Mouse (Mus musculus) gastrocnemius, postnatal 10 days (tissue): ENCODE data around the gene Mdga1. TPM values are rescaled to one million over a fixed set of nuclear protein-coding genes. Genes with fewer than 3 reads are reported as not detected.
A peak's percentile ranks its signal among the peaks of the same experiment; 100 is the strongest.
"Not testable (repeated sequence)": the region's sequence is repeated elsewhere in the genome, so short reads cannot be mapped to it uniquely, and the experiment has no call there.

Experiments used
- DNase-seq: peaks from one replicate; pipeline ENCODE4 v3.0.0; 2021; ENCODE audit warnings: mixed read lengths
- total RNA-seq, 2 experiments: library from RNA; stranded (reverse); gene quantifications; 2 replicates each; pipeline ENCODE4 v1.2.3; 2021

Mdga1 gene
- total RNA-seq, 2 experiments from 2014 or later = 62.3 to 71.8 TPM

DNA sequence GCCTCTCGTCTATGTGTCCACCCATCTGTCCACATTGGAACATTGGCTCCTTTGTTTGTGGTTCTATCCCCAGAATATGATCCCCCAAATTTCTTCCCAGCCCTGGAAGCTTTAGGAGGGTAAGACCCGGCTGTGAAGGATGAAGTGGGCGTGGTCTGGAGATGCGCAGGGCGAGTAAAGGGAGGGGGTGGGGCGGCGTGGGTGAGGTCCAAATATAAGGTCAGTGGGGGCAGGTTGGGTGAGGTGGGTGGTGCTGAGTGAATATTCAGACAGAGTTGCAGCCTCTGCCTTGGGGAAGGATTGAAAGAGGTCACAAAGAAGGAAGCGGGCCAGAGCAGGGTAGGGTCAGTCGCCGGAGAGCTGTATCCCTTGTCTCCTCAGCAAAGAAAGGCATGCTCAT, 171.7 kb downstream of the Mdga1 start:
- no peak for DNase-seq

DNA sequence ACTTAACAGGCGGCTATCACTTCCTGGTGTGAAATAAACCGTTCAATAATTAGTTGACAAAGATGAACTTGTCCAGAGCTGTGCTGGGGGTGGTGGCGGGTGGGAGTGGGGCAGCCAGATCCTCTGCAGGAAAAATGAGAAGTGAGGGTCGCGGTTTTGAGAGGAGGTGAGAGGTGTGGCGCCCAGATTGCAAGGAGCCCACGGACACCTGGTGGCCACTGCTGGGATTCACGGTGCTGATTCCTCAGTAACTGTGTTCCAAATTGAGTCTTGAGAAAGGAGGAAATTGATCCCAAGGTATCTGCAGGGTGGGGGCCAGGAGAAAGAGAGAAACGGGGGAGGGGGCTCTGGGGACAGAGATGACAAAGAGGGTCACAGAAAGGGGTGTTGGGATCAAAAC, 173.1 kb downstream of the Mdga1 start:
- DNase-seq = no peak

DNA sequence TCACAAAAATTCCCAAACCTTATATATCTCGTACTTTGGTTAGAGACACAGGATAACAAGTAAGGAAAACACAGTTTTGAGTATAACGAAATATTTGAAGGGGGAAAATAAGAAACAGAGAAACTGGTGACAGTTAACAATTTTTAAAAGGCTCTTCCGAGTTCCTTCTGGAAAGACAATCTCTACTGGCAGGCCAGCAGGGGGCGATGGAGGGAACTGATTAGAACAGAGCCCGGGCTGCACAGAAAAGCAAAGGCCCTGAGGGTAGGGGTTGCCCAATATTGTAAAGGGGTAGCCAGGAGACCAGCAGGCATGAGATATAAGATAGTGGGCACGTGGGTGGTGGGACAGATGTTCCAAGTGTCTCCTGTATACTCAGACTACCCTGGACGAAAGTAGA, 173.8 kb downstream of the Mdga1 start:
- DNase-seq = peak; percentile 91

DNA sequence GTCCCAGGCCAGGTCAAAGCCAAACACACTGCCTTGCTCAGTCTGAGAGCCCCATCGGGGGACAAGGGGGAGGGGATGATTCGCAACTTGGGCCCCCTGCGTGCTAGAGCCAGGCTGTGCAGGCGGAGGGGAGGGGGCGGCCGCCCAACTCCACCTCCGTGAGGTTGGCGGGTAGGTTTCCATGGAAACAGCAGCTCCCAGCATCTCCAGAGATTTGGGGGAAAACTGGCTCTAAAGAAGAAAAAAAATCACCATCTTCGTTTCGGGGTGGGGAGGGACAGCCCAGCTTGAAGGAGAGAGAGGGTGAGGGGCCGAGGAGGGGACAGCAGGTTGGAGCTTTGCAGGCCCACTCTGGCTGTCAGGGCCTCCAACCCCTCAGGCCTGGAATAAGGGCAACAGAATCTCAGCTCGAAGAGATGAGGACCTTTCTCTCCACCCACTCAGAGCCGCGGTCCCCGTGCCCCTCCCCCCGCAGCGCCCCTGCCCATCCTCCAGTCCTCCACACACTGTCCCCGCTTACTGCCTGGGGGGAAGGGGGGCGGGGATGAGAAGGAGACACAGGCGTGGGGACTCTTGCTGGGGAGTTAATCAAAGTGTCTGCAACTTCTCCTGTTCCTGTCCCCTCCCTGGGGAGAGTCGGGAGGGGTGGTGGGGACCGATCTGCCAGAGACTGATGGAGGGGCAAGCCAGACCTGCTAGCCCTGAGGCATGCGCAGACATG, 174.7 kb downstream of the Mdga1 start:
- DNase-seq = no peak

DNA sequence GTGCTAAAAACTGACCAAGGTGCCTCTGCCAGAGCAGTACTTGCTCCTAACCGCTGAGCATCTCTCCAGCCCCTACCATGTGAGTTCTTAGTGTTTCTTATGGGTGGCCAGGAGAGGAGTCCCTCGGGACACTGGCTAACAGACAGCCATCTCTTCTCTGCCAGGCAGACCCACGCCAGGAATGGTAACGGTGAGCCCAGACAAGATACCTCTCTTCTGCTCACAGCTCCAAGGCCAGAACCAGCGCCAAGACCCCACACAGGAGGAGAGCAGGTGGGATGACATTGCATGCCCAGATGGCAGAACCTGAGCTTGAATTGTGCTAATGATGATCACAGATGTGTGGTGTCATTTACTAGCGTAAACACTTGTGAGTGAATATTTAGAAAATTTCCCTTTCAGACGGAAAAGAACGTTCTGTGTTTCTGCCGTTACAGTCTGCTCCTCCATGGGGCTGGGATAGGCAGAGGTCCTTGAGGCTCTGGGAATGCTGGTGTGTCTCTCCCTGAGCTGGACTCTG, 178.3 kb downstream of the Mdga1 start:
- no peak for DNase-seq

DNA sequence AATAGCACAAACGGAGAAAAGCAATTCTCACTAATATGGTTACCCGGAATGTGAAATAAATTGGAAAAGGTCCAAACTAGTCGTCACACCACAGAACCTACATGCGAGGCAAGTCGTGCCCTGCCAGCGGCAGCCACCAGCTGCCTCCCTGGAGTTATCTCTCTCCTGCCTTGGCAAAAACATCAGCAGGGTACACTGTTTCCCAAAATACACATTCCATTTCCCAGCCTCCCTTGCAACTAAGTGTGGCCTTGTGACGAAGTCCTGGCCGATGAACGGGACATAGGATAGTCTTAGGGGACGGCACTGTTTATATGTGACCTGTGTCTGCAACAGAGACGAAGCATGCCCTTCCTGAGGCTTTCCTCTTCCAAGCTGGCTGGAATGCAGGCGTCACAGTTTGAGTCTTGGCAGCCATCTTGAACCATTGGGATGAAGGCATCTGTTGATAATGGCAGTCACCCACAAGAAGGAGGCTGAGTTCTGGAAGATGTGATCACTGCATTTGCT, 179.6 kb downstream of the Mdga1 start:
- no peak for DNase-seq

DNA sequence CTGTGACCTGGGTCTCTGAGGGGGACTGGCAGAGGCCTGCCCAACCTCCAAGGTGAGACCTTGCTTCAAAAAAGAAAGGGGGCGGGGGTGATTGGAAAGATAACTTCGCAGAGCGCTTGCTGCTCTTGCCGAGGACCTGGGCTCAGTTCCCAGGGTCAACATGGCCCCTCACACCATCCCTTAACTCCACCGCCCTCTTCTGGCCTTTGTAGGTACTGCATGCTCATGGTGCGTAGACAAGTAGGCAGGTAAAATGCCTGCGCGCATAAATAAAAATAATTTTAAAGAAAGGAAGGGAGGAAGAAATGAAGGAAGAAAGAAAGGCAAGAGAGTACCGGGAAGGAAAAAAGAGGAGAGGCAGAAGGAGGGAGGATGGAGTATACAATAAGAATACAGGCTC, 180.2 kb downstream of the Mdga1 start:
- no peak for DNase-seq

DNA sequence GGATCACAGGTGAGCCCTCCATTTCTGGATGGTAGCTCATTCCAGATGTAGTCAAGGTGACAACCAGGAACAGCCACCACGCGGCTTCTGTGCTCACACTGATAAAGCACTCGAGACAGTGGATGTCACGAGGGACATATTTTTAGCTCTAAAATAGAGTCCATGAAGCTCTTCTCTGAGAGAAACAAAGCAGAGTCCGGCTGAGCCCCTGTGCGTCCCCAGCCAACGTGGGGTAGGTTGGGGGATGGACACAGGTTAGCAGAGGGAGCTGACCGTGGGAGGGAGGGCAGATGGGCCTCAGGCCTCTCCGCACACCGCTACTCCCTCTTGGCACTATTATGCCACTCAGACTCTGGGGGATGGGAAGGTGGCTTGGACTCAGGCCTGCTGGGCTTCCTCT, 181.3 kb downstream of the Mdga1 start:
- no peak for DNase-seq

DNA sequence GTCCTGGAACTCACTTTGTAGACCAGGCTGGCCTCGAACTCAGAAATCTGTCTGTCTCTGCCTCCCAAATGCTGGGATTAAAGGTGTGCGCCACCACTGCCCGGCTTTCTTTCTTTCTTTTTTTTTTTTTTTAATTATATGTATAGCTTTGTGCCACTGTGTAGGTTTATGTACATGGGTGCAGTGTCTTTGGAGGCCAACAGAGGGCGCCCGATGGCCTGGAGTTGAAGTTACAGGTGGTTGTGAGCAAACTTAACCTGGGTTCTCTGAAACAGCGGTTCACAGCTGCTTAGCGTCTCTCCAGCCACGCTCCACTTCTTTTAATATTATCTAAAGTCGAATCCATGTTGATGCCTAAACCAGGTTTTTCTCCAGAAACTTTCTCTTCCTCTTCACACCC, 185.1 kb downstream of the Mdga1 start:
- DNase-seq = no peak

DNA sequence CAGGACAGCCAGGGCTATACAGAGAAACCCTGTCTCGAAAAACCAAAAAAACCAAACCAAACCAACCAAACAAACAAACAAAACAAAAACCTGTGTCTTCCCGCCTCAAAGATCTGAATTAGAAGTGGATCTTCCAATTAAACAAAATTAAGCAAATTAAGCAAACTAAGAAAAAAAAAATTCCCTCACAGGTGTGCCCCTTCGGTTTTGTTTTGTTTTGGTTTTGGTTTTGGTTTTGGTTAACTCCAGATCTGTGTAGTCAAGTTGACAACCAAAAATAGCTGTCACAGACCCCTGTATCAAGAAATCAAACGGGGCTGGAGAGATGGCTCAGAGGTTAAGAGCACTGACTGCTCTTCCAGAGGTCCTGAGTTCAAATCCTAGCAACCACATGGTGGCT, 188.4 kb downstream of the Mdga1 start:
- not testable (repeated sequence) for DNase-seq

DNA sequence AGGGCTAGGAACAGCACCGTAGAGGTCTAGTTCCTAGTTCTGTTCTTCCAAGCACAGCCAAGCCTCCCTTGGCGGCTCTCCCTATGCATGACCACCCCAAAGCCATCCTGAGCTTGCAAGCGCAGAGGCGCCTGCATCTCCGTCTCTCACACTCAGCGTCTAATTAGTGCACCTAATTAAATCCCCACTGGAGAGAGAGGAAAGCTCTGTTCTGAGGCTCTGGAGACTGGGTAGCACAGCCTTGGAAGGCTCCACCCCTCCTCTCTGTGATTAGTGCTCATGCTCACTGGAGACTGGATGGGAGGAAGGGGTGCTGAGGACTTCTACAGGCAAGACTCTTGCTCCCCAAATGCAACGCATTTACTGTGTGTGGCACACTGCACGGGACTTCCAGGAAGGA, 191.9 kb downstream of the Mdga1 start:
- DNase-seq = no peak

Other genes starting within 250 kb of the Mdga1 start
- 100 to 1,000 TPM; 111 to 119 TPM for gene Zfand3, start 34.6 kb upstream of the Mdga1 start, total RNA-seq